Mouse (Mus musculus) CD4-positive, CD25-positive, alpha-beta regulatory T cell, adult 9 weeks (primary cell): ENCODE data around the gene Scfd2. TPM values are rescaled to one million over a fixed set of nuclear protein-coding genes. Genes with fewer than 3 reads are reported as not detected.

ENCODE experiments used
- polyA plus RNA-seq: library from polyadenylated mRNA; unstranded; fragments of 100-300 nt; shearing (Covaris generic); gene quantifications from one replicate; pipeline ENCODE4 v1.2.1, GENCODE M21; 2017

Scfd2 gene
- polyA plus RNA-seq, result 26.2 TPM

DNA sequence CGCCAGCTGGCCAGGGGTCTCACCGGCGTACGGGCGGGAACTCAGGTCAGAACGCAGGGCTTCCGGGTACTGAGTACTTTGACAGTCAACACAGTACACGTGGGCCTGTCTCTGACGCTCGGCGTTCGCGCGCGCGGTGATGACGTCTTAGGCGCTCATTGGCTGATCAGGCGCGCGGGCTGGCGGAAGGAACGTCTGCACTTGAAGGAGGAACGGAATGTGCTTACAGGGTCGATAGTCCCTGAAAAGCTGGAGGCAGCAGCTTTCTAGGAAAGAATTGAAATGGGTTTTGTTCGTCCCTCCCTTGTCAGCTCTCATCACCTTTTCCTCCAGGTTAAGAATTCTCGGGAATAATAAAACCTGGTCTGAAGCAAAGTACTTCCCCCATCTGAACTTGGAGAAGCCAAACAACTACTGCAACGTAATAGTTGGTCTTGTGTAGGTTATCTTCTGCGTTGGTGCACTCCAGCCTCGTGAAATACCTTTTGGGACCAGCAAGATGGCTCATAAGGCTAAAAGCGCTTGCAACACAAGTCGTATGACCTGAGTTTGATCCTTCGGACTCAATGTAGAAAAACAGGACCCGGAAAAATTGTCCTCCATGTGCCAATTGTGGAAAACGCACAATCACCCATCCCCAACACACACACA lies at the start of gene Scfd2:
Gene Scfd2, minus strand, starts transcription at position 130 of the 651 bp plus-strand sequence.

DNA sequence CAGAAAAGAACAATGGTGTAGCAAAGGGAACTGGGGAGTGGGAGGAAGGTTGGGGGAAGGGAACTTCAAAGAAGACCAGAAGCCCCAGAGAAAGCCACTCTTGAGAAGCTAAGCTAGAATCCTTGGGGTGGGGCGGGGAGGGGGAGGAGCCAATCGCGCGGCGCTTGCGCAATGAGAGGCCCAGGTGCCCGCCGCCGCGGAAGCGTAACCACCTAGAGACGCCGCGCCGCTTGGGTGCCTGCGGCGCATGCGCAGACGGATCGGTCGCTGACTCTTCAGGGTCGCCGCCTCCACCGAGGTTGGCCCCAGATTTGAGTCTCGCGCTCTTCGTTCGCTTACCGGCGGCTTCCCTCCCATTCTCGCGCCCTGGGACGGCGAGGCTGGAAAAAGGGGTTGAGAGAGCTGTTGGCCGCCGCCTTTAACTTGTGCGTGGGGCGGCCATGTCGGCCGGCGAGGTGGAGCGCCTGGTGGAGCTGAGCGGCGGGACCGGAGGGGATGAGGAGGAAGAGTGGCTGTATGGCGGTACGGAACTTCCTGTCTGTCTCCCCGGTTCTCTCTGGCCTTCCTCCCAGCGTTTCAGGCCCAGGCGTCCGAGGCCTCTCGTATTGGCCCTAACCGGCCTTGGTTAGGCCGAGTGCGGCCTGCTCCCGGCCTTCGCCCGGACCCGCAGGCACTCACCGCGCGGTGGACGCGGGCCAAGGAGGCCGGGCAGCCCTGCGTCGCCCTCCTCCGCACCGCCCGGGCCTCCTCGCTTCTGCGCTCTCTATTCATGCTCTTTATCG lies 3.9 kb upstream of the Scfd2 start, which contains the start of gene Fip1l1:
Gene Fip1l1, plus strand, starts transcription at position 210 of the 782 bp plus-strand sequence.

DNA sequence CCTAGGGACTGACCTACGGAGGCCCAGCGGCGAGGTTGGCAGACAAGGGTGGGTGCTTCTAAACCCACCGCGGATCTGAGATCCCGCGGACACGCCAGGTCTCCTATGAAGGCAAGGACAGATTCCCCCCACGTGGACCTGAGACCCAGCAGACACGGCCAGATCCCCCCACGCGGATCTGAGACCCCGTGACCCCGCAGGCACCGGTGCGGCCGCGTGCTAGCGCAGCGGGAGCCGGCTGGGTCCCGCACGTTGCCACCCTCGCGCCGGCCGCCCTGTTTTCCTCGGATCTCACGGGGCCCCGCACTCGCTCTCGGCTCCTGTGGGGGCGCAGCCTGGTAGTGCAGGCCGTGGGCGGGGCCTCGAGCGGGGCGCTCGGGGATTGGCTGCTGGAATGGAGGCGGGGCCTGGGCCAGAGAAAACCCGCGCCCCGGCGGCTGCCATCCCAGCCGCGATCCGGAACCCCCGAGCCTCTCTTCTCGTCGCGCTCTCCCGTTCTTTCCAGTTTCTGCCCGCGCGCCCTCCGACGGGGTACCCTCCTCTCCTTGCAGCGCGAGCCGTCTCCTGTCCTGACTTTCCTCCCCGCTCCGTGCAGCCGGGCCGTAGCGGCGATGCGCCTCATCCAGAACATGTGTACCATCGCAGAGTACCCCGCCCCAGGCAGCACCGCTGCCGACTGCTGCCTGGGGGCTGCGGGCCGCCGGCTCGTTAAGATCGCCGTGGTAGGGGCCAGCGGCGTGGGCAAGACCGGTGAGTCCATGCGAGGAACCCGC lies 336.5 kb downstream of the Scfd2 start, which contains the start of gene Rasl11b:
Gene Rasl11b, plus strand, starts transcription at position 446 of the 773 bp plus-strand sequence.

Other genes starting within 250 kb of the Scfd2 start
- gene Fip1l1, start 3.7 kb upstream of the Scfd2 start, polyA plus RNA-seq, result 153 TPM
- gene Lnx1, start 171.2 kb upstream of the Scfd2 start, polyA plus RNA-seq, result 0.29 TPM